Mouse (Mus musculus): ENCODE measurements around the gene Olfr67.
"Not testable (repeated sequence)": the region's sequence is repeated elsewhere in the genome, so short reads cannot be mapped to it uniquely, and the experiment has no call there.

The Olfr67 gene

DNA sequence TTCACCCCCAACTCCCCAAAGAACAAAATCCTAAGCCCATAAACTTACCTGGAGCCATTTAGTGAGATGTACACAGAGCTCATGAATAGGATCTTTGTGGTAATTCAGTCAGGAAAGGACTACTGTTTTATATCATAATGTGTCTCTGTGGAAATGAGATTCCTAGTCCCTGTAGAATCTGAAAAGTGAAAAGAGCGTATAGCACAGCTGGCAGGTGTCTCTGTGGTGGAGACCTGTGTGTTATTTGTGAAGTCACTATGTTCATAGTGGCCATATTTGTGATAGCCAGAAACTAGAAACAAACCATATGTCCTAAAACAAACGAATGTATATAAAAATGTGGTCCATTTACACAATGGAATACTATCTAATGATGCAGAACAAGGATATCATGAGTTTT is 20.1 kb downstream of the Olfr67 start, which contains the start of gene Olfr69:
Gene Olfr69, minus strand, starts transcription at position 101 of the 400 bp plus-strand sequence.
- DNase-seq (ENCODE audit: low spot score in 2 of 2) = no peak

DNA sequence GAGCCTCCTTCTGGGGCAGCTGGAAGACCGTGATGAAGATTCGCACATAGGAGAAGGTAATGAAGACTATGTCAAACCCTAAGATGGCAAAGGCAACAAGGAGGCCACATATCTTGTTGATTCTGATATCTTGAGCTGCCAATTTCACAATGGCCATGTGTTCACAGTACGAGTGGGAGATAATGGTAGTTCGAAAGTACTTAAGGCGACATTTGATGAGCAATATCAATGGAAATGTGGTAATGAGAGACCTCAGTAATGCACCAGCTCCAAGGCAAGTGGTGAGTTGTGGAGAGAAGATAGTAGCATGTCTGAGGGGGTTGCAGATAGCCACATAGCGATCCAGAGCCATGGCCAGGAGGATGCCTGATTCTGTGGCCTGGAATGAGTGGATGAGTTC is 23.9 kb downstream of the Olfr67 start:
- not testable (repeated sequence) for DNase-seq (ENCODE audit: low spot score in 2 of 2)

DNA sequence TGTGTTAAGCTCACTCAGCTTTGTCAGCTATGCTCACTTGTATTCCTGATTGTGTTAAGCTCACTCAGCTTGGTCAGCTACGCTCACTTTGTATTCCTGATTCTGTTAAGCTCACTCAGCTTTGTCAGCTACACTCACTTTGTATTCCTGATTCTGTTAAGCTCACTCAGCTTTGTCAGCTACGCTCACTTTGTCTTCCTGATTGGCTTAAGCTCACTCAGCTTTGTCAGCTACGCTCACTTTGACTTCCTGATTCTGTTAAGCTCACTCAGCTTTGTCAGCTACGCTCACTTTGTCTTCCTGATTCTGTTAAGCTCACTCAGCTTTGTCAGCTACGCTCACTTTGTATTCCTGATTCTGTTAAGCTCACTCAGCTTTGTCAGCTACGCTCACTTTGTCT is 29.4 kb downstream of the Olfr67 start:
- DNase-seq (ENCODE audit: low spot score in 2 of 2) = not testable (repeated sequence)

DNA sequence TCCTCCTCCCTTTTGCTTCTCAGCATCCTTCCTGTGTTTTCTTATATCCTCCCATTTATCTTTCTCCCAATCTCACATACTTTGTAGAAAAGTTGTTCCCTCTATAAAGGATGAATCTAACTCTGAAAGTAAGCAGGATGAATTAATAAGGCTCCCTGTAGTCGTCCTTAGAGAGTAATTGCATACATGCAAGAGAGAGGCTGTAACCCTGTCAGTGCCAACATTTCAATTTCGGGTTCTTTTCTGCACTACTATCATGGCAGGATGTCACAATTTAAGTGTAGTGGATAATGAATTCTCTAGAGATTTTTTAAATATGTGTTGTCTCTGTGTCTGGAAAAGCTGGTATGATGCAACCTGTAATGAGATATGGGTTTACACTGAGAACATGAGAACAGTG is 34.4 kb downstream of the Olfr67 start, which contains the start of gene Olfr630:
Gene Olfr630, minus strand, starts transcription at position 101 of the 400 bp plus-strand sequence.
- no peak for DNase-seq (ENCODE audit: low spot score in 2 of 2)

DNA sequence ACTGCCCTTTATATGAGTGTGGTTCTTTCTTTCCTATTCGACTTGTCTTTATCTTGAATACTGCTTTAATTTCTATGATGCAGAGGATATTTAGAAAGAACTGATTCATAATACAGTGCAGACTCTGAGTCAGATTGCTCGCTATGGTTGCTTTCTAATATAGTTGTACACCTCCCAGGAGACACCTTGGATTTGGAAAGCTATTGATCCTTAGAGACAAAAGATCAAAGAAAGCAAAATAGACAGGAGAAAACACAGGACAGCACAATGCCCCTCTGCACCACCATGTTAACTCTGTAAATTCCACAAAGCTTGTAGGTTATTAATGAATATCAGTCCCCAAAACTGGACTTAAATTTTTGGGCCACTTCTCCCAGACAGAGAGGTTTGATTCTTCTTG is 46.8 kb downstream of the Olfr67 start, which contains the start of gene Olfr629:
Gene Olfr629, minus strand, starts transcription at position 101 of the 400 bp plus-strand sequence.
- DNase-seq (ENCODE audit: low spot score in 2 of 2) = no peak
